In the genomic region with DNA sequence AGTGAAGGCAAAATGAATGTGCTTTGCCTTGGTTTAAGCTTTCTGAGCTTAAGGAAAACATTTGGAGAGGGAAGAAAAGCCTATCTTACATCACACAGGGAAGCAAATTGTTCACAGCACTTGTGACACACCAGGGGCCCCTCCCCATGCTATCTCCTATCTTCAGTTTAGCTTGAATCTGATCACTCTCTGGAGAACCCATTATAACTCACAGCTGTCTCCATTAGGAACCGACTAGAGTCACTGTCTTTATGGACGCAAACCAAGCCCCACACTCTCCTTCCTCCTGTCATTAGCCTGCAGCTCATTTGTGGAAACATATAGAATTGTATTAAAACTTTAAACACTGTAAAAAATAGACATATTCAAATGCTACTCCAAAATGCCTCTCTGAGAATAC, we compare ENCODE assay signal across 35 mouse cellular contexts.
"Had no signal": no experiment of that assay in that cellular context is flagged by ENCODE, and none has a peak within 500 bp of the region (broad histone marks: within the 10 kb centered on the region; RNA-seq: fewer than 3 reads in every experiment).

No protein-coding gene starts in this region.

- H3K36me3 ChIP-seq: heart, embryonic 10.5 days; heart, embryonic 12.5 days; heart, embryonic 13.5 days; heart, embryonic 15.5 days; hindbrain, embryonic 10.5 days; hindbrain, embryonic 12.5 days; hindbrain, embryonic 13.5 days; hindbrain, embryonic 15.5 days; intestine, embryonic 15.5 days; kidney, embryonic 15.5 days had no signal

- H3K4me2 ChIP-seq: heart, embryonic 11.5 days; heart, embryonic 12.5 days; heart, embryonic 13.5 days; heart, embryonic 15.5 days; hindbrain, embryonic 12.5 days; hindbrain, embryonic 13.5 days; hindbrain, embryonic 14.5 days; hindbrain, embryonic 15.5 days; intestine, embryonic 15.5 days; kidney, embryonic 15.5 days had no signal

- H3K9ac ChIP-seq: heart, embryonic 12.5 days; heart, embryonic 13.5 days; heart, embryonic 15.5 days; hindbrain, embryonic 12.5 days; hindbrain, embryonic 13.5 days; hindbrain, embryonic 14.5 days; hindbrain, embryonic 15.5 days; intestine, embryonic 15.5 days; kidney, embryonic 15.5 days had no signal

- H3K27me3 ChIP-seq: heart, embryonic 12.5 days; heart, embryonic 13.5 days; heart, embryonic 15.5 days; hindbrain, embryonic 12.5 days; hindbrain, embryonic 13.5 days; hindbrain, embryonic 15.5 days; intestine, embryonic 15.5 days; kidney, embryonic 15.5 days had no signal

- DNase-seq: heart, postnatal 10 days; heart, postnatal 14 days; heart, postnatal 36 days; heart, postnatal 4 days; kidney, adult 11 months; kidney, adult 18-20 months; kidney, adult 2 months; kidney, adult 8-10 months; kidney, adult 9 months; kidney, postnatal 10 days; kidney, postnatal 14 days; kidney, postnatal 25 days; kidney, postnatal 36 days; kidney, postnatal 4 days; layer of hippocampus, adult 9-11 months; layer of hippocampus, postnatal 36 days had no signal

- ATAC-seq: hindbrain, embryonic 16.5 days; hindbrain, postnatal 0 days; inflammation-experienced regulatory T-cells, adult 6 months; intestine, embryonic 15.5 days; intestine, embryonic 16.5 days; intestine, postnatal 0 days had no signal

- H3K9me3 ChIP-seq: heart, embryonic 10.5 days; heart, embryonic 12.5 days; heart, embryonic 13.5 days; heart, embryonic 15.5 days; hindbrain, embryonic 10.5 days; hindbrain, embryonic 12.5 days; hindbrain, embryonic 13.5 days; hindbrain, embryonic 15.5 days; intestine, embryonic 15.5 days; kidney, embryonic 15.5 days had no signal

- H3K27ac ChIP-seq: heart, embryonic 10.5 days; heart, embryonic 13.5 days; heart, embryonic 15.5 days; hindbrain, embryonic 10.5 days; hindbrain, embryonic 12.5 days; hindbrain, embryonic 13.5 days; hindbrain, embryonic 14.5 days; hindbrain, embryonic 15.5 days; hindbrain, postnatal 0 days; intestine, embryonic 15.5 days; kidney, embryonic 15.5 days; kidney, postnatal 0 days; layer of hippocampus, adult 2 months had no signal

- H3K4me1 ChIP-seq: heart, embryonic 15.5 days; hindbrain, embryonic 10.5 days; hindbrain, embryonic 12.5 days; hindbrain, embryonic 15.5 days; intestine, embryonic 15.5 days; kidney, embryonic 15.5 days had no signal

- H3K4me3 ChIP-seq: heart, embryonic 10.5 days; heart, embryonic 12.5 days; heart, embryonic 13.5 days; heart, embryonic 15.5 days; hindbrain, embryonic 10.5 days; hindbrain, embryonic 12.5 days; hindbrain, embryonic 13.5 days; hindbrain, embryonic 15.5 days; intestine, embryonic 15.5 days; kidney, embryonic 15.5 days; layer of hippocampus, adult 2 months had no signal
